Mouse (Mus musculus): ENCODE measurements around the gene Gm5136. TPM values are rescaled to one million over a fixed set of nuclear protein-coding genes. Genes with fewer than 3 reads are reported as not detected.

The Gm5136 gene
- total RNA-seq, 2 experiments from 2014 or later, result not detected

DNA sequence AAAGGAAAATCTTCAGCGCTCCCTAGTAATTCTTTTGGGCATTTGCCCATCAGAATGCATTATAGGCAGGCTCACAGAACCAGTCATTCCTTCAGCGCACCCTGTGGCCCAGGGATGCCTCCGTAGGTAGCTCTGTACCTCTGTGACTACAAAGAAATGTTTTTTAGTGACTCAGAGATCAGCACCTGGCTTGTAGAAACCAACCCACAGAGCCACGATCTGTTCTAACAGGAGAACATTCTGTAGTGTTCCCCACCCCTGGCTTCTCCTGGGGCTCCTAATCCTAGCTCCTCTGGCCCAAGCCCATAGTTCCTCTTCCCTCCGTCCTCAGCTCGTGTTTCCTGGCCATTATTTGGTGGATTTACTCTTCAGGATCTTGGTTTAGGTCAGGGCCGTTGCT lies 50.8 kb downstream of the Gm5136 start:
- intact Hi-C loops (cut with DNase I), result no loop called here
- DNase-seq (ENCODE audit: low spot score), result no peak

Measured in heart, postnatal 25 days (tissue).